Mouse (Mus musculus) kidney, embryonic 16.5 days (tissue): ENCODE results near the gene Zfp750. TPM values are rescaled to one million over a fixed set of nuclear protein-coding genes. Genes with fewer than 3 reads are reported as not detected.

Experiments
- ATAC-seq: fragments of 200-750 bp; cut with Nextera tagmentation; 2 replicates; pipeline ENCODE4 v1.8.0; 2017; ENCODE audit warnings: moderate TSS enrichment; ENCODE audit not compliant: low FRiP score, low TSS enrichment
- H3K27ac ChIP-seq: fragments of 300-500 bp; sonication (generic); 2 replicates; pipeline ENCODE4 v1.5.1; 2014; ENCODE audit warnings: low read length
- H3K27me3 ChIP-seq: fragments of 300-500 bp; sonication (generic); 2 replicates; pipeline ENCODE4 v1.6.1; 2014; ENCODE audit warnings: low read length, control low read depth, mixed read lengths; ENCODE audit not compliant: insufficient read depth
- H3K36me3 ChIP-seq: fragments of 300-500 bp; sonication (generic); 2 replicates; pipeline ENCODE4 v1.6.1; 2014; ENCODE audit warnings: low read length, control low read depth, mixed read lengths; ENCODE audit not compliant: insufficient read depth
- H3K4me1 ChIP-seq: fragments of 300-500 bp; sonication (generic); 2 replicates; pipeline ENCODE4 v1.6.1; 2014; ENCODE audit warnings: low read length, control low read depth, mixed read lengths; ENCODE audit not compliant: insufficient read depth
- H3K4me2 ChIP-seq: fragments of 300-500 bp; sonication (generic); replicated peaks from 2 replicates; pipeline ENCODE4 v1.6.1; 2014; ENCODE audit warnings: low read depth, low read length
- H3K4me3 ChIP-seq: fragments of 300-500 bp; sonication (generic); 2 replicates; pipeline ENCODE4 v1.5.1; 2014; ENCODE audit warnings: mild to moderate bottlenecking, low read length
- H3K9ac ChIP-seq: fragments of 300-500 bp; sonication (generic); replicated peaks from 2 replicates; pipeline ENCODE4 v1.6.1; 2014; ENCODE audit warnings: low read length
- H3K9me3 ChIP-seq: fragments of 300-500 bp; sonication (generic); 2 replicates; pipeline ENCODE4 v1.6.1; 2016; ENCODE audit warnings: low read length, control low read depth
- WGBS: fragments of 180-500 bp; shearing (Covaris S2); extraction: QIAGEN DNeasy Blood & Tissue Kit; methylation state at CpG from one replicate; pipeline ENCODE4 v1.1.7; 2014; 5-methylcytosine and 5-hydroxymethylcytosine counted together
- polyA plus RNA-seq: library from polyadenylated mRNA; unstranded; fragments of >200 nt; fragmentation: Nextera tagmentation; extraction: Ambion mirVana; gene quantifications from 2 replicates; pipeline ENCODE4 v1.2.1, GENCODE M21; 2015

Zfp750 gene
- polyA plus RNA-seq, 1 experiment from 2014 or later: 0.77 TPM

DNA sequence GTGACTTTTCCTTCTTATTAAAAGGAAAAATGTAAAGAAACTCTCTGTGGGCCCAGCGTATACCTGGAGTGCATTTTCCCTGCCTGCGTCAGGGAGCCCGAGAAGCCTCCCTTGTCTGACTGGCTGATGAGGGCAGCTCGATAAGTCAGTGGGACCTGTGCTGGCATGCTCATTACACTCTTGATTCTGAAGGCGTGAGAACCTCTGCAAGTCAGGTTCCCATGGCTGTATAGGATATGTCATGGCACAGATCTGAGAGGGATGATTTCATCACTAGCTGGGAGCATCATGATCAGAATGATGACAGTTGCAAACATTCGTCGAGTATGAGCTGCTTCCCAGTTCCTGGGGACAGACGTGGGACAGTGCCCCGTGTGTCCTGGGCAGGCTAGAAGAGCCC lies 3.1 kb downstream of the Zfp750 start:
- ATAC-seq: no peak
- no peaks in the 10 kb centered on the region for H3K36me3 ChIP-seq
- H3K4me2 ChIP-seq: no peak overlapping the region
- no peak overlapping the region for H3K9ac ChIP-seq
- H3K27me3 ChIP-seq: no peaks in the 10 kb centered on the region
- H3K9me3 ChIP-seq: no peaks in the 10 kb centered on the region
- peaks cover 5% of the 10 kb centered on the region; the same call in 1 of the 2 replicates for H3K4me1 ChIP-seq
- 85% methylated on average over 9 of the region's 9 CpGs for WGBS
- no peak overlapping the region for H3K27ac ChIP-seq
- no peak overlapping the region for H3K4me3 ChIP-seq

DNA sequence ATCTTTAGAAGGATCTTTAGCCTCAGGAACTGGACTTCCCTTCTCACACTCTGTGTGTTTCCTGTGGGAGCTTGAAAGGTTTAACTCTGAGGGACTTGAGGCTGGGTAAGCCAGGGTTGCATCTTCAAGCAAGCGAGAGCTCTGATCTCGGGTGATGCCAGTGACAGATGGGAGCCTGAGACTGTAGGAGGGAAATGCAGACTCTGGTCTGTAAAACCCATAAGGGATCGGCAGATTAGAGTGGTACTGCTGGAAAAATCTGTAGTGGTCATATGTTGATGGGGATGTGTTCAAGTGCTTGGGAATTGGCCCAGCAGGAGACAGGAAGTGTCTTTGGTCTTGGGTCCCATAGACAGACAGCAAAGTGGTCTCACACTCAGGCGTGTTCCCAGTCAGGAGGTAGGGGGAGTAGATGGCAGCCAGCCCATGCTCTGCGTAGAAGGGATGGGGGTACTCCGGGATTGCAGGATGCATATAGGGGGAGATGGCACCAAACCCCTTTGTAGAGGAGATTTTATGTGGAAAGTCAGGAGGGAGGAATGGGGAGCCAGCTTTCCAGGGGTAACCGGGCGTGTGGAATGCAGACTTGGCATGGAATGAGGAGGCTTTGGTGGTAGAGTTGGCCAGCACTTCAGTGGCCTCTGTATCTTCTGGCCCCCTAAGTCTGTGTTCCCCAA lies 6.1 kb downstream of the Zfp750 start:
- ATAC-seq: no peak
- H3K27me3 ChIP-seq: no peaks in the 10 kb centered on the region
- H3K36me3 ChIP-seq: no peaks in the 10 kb centered on the region
- H3K27ac ChIP-seq: no peak overlapping the region
- H3K4me2 ChIP-seq: no peak overlapping the region
- WGBS: 90% methylated on average over 8 of the region's 8 CpGs
- H3K9ac ChIP-seq: no peak overlapping the region
- H3K4me1 ChIP-seq: peaks cover 8% of the 10 kb centered on the region; the same call in 1 of the 2 replicates
- H3K4me3 ChIP-seq: no peak overlapping the region
- H3K9me3 ChIP-seq: no peaks in the 10 kb centered on the region

DNA sequence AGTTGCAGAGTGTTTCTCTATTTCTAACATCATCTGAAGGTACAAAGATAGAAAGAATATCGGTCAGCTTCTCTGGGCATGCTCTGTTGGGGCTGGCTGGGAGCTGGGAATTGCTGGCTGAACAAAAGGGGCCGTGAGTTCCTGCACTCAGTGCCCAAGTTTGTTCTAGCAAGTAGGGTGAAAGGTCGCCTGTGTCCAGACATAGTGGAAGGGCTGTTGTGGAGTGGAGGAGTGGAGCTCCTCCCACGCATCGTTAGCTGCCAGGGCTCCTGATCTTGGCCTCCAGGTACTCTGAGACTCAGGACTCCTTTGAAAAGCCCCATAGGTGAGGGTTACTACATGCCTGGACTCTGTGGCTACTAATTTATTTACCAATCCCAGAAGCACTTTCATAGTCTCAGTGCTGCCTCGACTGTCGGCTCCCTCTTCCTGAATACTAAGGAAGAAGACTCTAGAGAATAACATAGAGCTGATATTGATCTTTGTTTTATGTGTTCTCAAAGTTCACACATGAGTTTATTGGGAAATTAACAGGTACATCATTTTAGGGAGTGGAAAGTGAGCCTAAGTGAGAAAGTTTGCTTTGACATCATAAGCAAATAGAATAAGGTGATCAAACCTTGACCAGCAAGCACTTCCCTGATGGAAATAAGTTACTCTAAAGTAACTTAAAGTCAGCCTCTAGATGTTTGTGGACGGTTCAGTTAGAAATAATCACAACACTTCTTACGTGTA lies 8.5 kb downstream of the Zfp750 start:
- Histone ChIP-seq H3K27ac (no peak overlapping the region), H3K9me3 (no peaks in the 10 kb centered on the region), H3K4me2 (no peak overlapping the region), H3K27me3 (no peaks in the 10 kb centered on the region), H3K36me3 (peaks cover 2% of the 10 kb centered on the region; the same call in 1 of the 2 replicates), H3K4me3 (no peak overlapping the region), H3K9ac (no peak overlapping the region), H3K4me1 (peaks cover 7% of the 10 kb centered on the region; the same call in 1 of the 2 replicates)
- no peak for ATAC-seq
- WGBS: 55% methylated on average over 9 of the region's 9 CpGs

DNA sequence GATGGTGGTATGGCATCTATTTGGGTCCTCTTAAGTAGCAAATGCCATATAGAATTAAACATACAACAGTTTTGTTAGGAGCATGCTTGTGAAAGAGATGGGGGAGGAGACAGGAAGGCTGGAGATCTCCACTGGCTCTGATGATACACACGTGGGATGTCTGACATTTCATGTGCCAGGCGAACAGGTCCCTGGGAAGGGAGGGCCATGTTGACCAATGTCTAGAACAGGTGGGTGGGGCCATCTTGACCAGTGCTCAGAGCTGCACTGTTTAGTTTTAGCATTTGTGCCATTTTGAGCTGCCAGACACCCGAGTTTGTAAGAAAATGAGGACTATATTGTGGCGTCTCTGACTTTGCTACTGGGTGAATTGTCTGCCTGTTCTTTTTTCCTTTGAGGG lies 10.7 kb downstream of the Zfp750 start:
- H3K4me2 ChIP-seq: no peak overlapping the region
- 77% methylated on average over 4 of the region's 4 CpGs for WGBS
- peaks cover 7% of the 10 kb centered on the region; the same call in 1 of the 2 replicates for H3K4me1 ChIP-seq
- H3K27ac ChIP-seq: no peak overlapping the region
- peaks cover 7% of the 10 kb centered on the region; the same call in 1 of the 2 replicates for H3K36me3 ChIP-seq
- no peaks in the 10 kb centered on the region for H3K9me3 ChIP-seq
- no peak for ATAC-seq
- no peak overlapping the region for H3K4me3 ChIP-seq
- no peak overlapping the region for H3K9ac ChIP-seq
- no peaks in the 10 kb centered on the region for H3K27me3 ChIP-seq

DNA sequence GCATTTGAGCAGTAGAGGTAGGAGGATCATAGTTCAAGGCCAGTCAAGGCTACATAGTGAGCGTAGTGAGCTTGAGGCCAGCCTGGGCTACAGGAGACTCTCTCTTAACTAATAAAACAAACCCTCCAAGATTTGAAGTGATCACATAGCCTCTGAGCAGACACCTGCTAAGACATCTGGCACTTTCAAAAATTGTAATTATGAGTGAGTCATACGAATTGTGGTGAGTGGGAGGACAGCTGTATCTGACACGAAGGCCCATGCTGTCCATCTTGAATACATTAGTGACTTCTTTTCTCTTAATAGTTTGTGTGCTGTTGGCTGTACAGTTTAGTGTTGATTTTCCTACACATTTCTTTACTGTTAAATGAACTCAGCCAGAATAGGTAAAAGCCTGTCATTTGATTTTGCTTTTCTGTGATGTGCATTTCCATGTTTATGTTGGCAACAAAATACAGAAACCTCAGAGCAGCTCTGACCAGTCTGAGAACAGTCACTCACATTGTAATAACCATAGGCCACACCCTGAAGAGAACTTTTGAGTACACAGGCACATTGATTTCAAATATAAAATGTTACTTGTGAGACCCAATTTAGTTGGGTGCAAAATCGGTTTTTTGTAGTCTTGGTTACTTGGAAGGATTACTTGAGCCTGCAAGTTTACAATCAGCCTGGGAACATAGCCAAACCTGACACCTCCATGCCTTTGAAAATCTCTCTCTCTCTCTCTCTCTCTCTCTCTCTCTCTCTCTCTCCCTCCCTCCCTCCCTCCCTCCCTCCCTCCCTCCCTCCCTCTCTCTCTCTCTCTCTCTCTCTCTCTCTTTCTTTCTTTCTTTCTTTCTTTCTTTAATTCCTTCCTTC lies 16.9 kb downstream of the Zfp750 start:
- Histone ChIP-seq H3K4me1 (no peaks in the 10 kb centered on the region), H3K9ac (no peak overlapping the region), H3K36me3 (peaks cover 12% of the 10 kb centered on the region; the same call in 1 of the 2 replicates), H3K4me3 (no peak overlapping the region), H3K9me3 (no peaks in the 10 kb centered on the region), H3K27ac (no peak overlapping the region), H3K4me2 (no peak overlapping the region), H3K27me3 (no peaks in the 10 kb centered on the region)
- 68% methylated on average over 4 of the region's 4 CpGs for WGBS
- no peak for ATAC-seq

DNA sequence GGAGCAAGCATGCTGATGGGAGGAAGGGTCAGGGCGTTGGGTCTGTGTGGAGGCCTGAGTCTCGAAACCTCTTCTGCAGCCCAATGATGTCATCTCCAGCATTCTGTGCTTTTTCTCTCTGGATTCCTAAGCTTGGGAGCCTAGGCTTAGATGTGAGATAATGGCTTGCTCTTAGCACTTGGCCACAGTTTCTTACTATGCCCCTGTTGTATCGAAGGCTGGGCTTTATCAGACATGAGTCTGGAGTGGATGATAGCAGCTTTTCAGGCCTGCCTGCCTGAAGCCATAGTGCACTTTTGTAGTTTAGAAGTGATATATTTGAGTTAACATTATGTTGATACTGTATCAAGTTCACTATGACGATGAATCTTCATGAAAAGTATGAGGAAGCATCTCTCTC lies 17.6 kb downstream of the Zfp750 start:
- Histone ChIP-seq H3K27me3 (no peaks in the 10 kb centered on the region), H3K36me3 (peaks cover 12% of the 10 kb centered on the region; the same call in 1 of the 2 replicates), H3K9me3 (no peaks in the 10 kb centered on the region), H3K4me1 (no peaks in the 10 kb centered on the region), H3K4me2 (no peak overlapping the region), H3K9ac (no peak overlapping the region), H3K4me3 (no peak overlapping the region), H3K27ac (no peak overlapping the region)
- no peak for ATAC-seq
- WGBS: 86% methylated on average over 4 of the region's 4 CpGs

DNA sequence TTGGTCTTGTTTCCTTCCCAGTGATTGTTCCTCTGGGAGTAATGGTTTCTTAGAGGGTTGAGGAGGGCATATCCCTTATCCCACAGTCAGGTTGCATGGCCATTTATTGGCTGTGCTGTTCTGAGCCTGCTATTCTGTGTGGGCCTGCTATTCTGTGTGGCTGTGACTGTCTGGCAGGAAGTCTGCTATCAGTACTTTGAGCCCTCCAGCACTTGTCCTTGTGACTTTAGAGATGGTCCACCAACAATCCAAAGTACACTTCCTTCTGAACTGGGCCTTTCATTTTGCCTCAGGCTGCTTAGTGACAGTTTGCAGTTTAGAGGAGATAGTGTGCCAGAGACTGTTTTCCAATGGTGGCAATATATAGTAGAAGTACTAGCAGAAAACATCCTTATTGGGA lies 18.5 kb downstream of the Zfp750 start:
- peaks cover 9% of the 10 kb centered on the region; the same call in 1 of the 2 replicates for H3K36me3 ChIP-seq
- H3K4me3 ChIP-seq: no peak overlapping the region
- H3K27ac ChIP-seq: no peak overlapping the region
- H3K4me2 ChIP-seq: no peak overlapping the region
- ATAC-seq: no peak
- H3K9ac ChIP-seq: no peak overlapping the region
- no peaks in the 10 kb centered on the region for H3K27me3 ChIP-seq
- H3K9me3 ChIP-seq: no peaks in the 10 kb centered on the region
- H3K4me1 ChIP-seq: no peaks in the 10 kb centered on the region

DNA sequence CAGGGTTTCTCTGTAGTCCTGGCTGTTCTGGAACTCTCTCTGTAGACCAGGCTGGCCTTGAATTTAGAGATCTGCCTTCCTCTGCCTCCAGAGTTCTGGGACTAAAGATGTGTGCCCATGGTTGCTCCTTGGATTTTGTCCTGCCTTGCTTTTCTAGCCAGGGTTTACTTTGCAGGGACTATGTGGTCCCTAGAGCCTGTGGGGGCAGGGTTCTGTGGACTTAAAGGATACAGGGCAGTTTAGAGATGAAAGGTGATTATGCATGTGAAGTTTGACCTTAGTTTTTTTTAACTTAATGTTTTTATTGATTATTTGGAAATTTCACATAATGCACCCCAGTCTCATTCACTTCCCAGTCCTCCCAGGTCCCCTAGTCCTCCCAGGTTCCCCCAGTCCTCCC lies 28.5 kb downstream of the Zfp750 start:
- Histone ChIP-seq H3K36me3 (no peaks in the 10 kb centered on the region), H3K4me3 (no peak overlapping the region), H3K4me2 (no peak overlapping the region), H3K27ac (no peak overlapping the region), H3K27me3 (no peaks in the 10 kb centered on the region), H3K9ac (no peak overlapping the region), H3K4me1 (no peaks in the 10 kb centered on the region), H3K9me3 (no peaks in the 10 kb centered on the region)
- ATAC-seq: no peak

DNA sequence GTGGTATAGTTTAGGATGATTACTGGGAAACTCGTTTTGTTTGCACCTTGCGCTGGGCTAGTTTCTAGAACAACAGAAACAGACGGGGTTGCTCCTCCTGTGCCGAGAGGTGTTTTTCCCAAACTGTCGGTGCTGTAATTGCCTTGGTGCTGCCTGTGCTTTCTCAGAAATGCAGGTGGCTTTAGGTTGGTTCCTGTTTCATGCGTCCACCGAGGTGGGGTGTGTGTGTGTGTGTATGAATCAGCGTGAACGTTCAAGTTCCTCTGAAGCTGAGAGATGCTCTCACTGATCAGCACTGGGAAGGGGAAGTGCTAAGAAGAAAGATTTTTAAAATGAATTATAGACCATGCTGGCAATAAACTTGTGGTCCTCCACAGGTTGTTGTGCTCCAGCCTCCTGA lies 33.3 kb downstream of the Zfp750 start:
- Histone ChIP-seq H3K27me3 (no peaks in the 10 kb centered on the region), H3K4me1 (no peaks in the 10 kb centered on the region), H3K9ac (no peak overlapping the region), H3K4me3 (no peak overlapping the region), H3K27ac (no peak overlapping the region), H3K4me2 (no peak overlapping the region), H3K36me3 (no peaks in the 10 kb centered on the region), H3K9me3 (no peaks in the 10 kb centered on the region)
- 74% methylated on average over 9 of the region's 9 CpGs for WGBS
- no peak for ATAC-seq
